Mouse (Mus musculus): ENCODE data around the gene Acp4. TPM values are rescaled to one million over a fixed set of nuclear protein-coding genes. Genes with fewer than 3 reads are reported as not detected.
"Not testable (repeated sequence)": the region's sequence is repeated elsewhere in the genome, so short reads cannot be mapped to it uniquely, and the experiment has no call there.

Acp4 gene
- total RNA-seq, 2 experiments from 2014 or later = not detected

GRCm38 (mm10) chr7:44208307-44208706, 48.9 kb downstream of the Acp4 start:
- DNase-seq (ENCODE audit: extremely low spot score in 1 of 2, low spot score in 1 of 2) = no peak

DNA sequence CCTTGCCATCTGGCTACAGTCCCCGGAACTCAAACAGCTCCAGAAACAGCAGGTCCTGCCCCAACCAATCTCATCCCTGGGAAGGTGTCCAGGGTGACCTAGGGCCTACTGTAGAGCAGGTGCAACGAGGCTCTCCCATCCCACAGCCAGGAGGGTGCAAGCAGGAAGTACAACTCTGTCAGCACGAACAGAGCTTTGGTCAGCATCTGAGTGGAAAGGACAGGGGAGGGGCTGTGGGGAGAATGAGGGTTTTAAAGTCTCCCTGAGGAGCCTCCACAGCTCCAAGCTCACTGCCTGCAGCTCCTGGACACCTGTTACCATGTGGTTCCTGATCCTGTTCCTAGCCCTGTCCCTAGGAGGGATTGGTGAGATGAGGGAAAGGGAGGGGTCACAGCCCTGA, 50.0 kb downstream of the Acp4 start, which contains the start of gene Klk1b4:
TSS of gene Klk1b4 (plus strand) at position 301 of the 400 bp plus-strand sequence.
- not testable (repeated sequence) for DNase-seq (ENCODE audit: extremely low spot score in 1 of 2, low spot score in 1 of 2)

Other genes starting within 250 kb of the Acp4 start
- not detected for gene Klk1b26, start 245.2 kb downstream of the Acp4 start, total RNA-seq (2021)
- not detected for gene Klk1b27, start 205.1 kb downstream of the Acp4 start, total RNA-seq (2021)
- not detected for gene Klk1b21, start 155.1 kb downstream of the Acp4 start, total RNA-seq (2021)
- gene Klk1b22, start 144.7 kb downstream of the Acp4 start, total RNA-seq (2021) = not detected
- not detected for gene Klk1b16, start 120.6 kb downstream of the Acp4 start, total RNA-seq (2021)
- not detected for gene Klk1b24, start 69.1 kb downstream of the Acp4 start, total RNA-seq (2021)
- gene Klk1b3, start 59.2 kb downstream of the Acp4 start, total RNA-seq (2021) = not detected
- not detected for gene Klk1b4, start 49.9 kb downstream of the Acp4 start, total RNA-seq (2021)
- not detected for gene Klk1b5, start 41.4 kb downstream of the Acp4 start, total RNA-seq (2021)
- not detected for gene Klk1, start 32.0 kb downstream of the Acp4 start, total RNA-seq (2021)
- gene Gm36864, start 21.2 kb downstream of the Acp4 start, total RNA-seq (2021) = not detected
- gene 1700028J19Rik, start 10.7 kb downstream of the Acp4 start, total RNA-seq (2021) = 1 to 10 TPM; 1.1 to 1.3 TPM
- gene 2410002F23Rik, start 10.7 kb downstream of the Acp4 start, total RNA-seq (2021) = 10 to 100 TPM; 75.3 to 94.3 TPM
- not detected for gene Gm15517, start 4.1 kb upstream of the Acp4 start, total RNA-seq (2021)
- 1 to 10 TPM; 3.1 to 3.5 TPM for gene Clec11a, start 49.5 kb upstream of the Acp4 start, total RNA-seq (2021)
- gene Shank1, start 52.9 kb upstream of the Acp4 start, total RNA-seq (2021) = 100 to 1,000 TPM; 502 to 670 TPM
- gene Syt3, start 126.7 kb upstream of the Acp4 start, total RNA-seq (2021) = 10 to 100 TPM; 91.3 to 92.1 TPM
- gene 1700008O03Rik, start 128.4 kb upstream of the Acp4 start, total RNA-seq (2021) = 1 to 10 TPM; 3.8 to 4.1 TPM
- 100 to 1,000 TPM; 322 to 333 TPM for gene Lrrc4b, start 171.6 kb upstream of the Acp4 start, total RNA-seq (2021)
- 10 to 100 TPM; 10.9 to 13.2 TPM for gene Aspdh, start 208.0 kb upstream of the Acp4 start, total RNA-seq (2021)
- gene Josd2, start 210.6 kb upstream of the Acp4 start, total RNA-seq (2021) = 100 to 1,000 TPM; 102 to 107 TPM
- gene Emc10, start 239.2 kb upstream of the Acp4 start, total RNA-seq (2021) = 100 to 1,000 TPM; 207 to 212 TPM
- gene Fam71e1, start 239.2 kb upstream of the Acp4 start, total RNA-seq (2021) = 10 to 100 TPM; 18.6 to 22.8 TPM